Mouse (Mus musculus): Measurements from ENCODE around the gene Gm5269. TPM values are rescaled to one million over a fixed set of nuclear protein-coding genes. Genes with fewer than 3 reads are reported as not detected.

The Gm5269 gene
- polyA plus RNA-seq, 1 experiment from 2014 or later = not detected

GRCm38 (mm10) chr1:45916174-45916573 lies 26.1 kb upstream of the Gm5269 start:
- H3K27me3 ChIP-seq = no peaks in the 10 kb centered on the region
- no peak overlapping the region for H3K9ac ChIP-seq
- peaks cover 26% of the 10 kb centered on the region for H3K36me3 ChIP-seq
- H3K9me3 ChIP-seq (replicated peaks) = no peaks in the 10 kb centered on the region
- no peak overlapping the region for H3K4me2 ChIP-seq
- no peak for ATAC-seq (replicated peaks; ENCODE audit: low FRiP score)
- 57% methylated on average over 3 of the region's 3 CpGs for WGBS
- H3K4me1 ChIP-seq = 0 out of 2 replicates have a peak, but pooled peaks cover 4% of the 10 kb centered on the region
- no peak overlapping the region for H3K4me3 ChIP-seq (replicated peaks)
- H3K27ac ChIP-seq = no peak overlapping the region

GRCm38 (mm10) chr1:45914236-45914635 lies 24.2 kb upstream of the Gm5269 start:
- Histone ChIP-seq H3K9me3 (replicated peaks) (no peaks in the 10 kb centered on the region), H3K4me3 (replicated peaks) (no peak overlapping the region), H3K36me3 (peaks cover 31% of the 10 kb centered on the region), H3K27ac (no peak overlapping the region), H3K4me1 (no peaks in the 10 kb centered on the region), H3K27me3 (no peaks in the 10 kb centered on the region), H3K4me2 (no peak overlapping the region), H3K9ac (no peak overlapping the region)
- no peak for ATAC-seq (replicated peaks; ENCODE audit: low FRiP score)
- 97% methylated on average over 4 of the region's 4 CpGs for WGBS

- 9% methylated on average over 5 of the region's 5 CpGs for WGBS
- no peaks in the 10 kb centered on the region for H3K27me3 ChIP-seq
- no peaks in the 10 kb centered on the region for H3K9me3 ChIP-seq (replicated peaks)
- H3K27ac ChIP-seq = peak overlapping the region; percentile 75
- no peak overlapping the region for H3K9ac ChIP-seq
- peaks cover 14% of the 10 kb centered on the region for H3K4me1 ChIP-seq
- H3K4me3 ChIP-seq (replicated peaks) = no peak overlapping the region
- ATAC-seq (replicated peaks; ENCODE audit: low FRiP score) = peak; percentile 91
- 0 out of 2 replicates have a peak overlapping the region, but pooled peaks have one; percentile 9 for H3K4me2 ChIP-seq
- peaks cover 5% of the 10 kb centered on the region; the same call in 1 of the 2 replicates for H3K36me3 ChIP-seq
These were observed 15.2 kb upstream of the Gm5269 start for GRCm38 (mm10) chr1:45905107-45905821.

GRCm38 (mm10) chr1:45904161-45904560 lies 14.1 kb upstream of the Gm5269 start:
- no peak for ATAC-seq (replicated peaks; ENCODE audit: low FRiP score)
- Histone ChIP-seq H3K4me2 (no peak overlapping the region), H3K9me3 (replicated peaks) (no peaks in the 10 kb centered on the region), H3K27me3 (no peaks in the 10 kb centered on the region), H3K4me3 (replicated peaks) (no peak overlapping the region), H3K36me3 (peaks cover 1% of the 10 kb centered on the region; the same call in 1 of the 2 replicates), H3K27ac (no peak overlapping the region), H3K9ac (no peak overlapping the region), H3K4me1 (peaks cover 14% of the 10 kb centered on the region)
- WGBS = 85% methylated on average over 3 of the region's 3 CpGs

- no peak for ATAC-seq (replicated peaks; ENCODE audit: low FRiP score)
- 30% methylated on average over 1 of the region's 1 CpGs for WGBS
- Histone ChIP-seq H3K27ac (no peak overlapping the region), H3K27me3 (no peaks in the 10 kb centered on the region), H3K4me3 (replicated peaks) (no peak overlapping the region), H3K36me3 (no peaks in the 10 kb centered on the region), H3K9me3 (replicated peaks) (no peaks in the 10 kb centered on the region), H3K4me1 (no peaks in the 10 kb centered on the region), H3K9ac (no peak overlapping the region), H3K4me2 (no peak overlapping the region)
These were observed 8.0 kb upstream of the Gm5269 start for GRCm38 (mm10) chr1:45898044-45898443.

GRCm38 (mm10) chr1:45894168-45894912 lies 4.3 kb upstream of the Gm5269 start:
- H3K9ac ChIP-seq = no peak overlapping the region
- H3K4me3 ChIP-seq (replicated peaks) = no peak overlapping the region
- no peaks in the 10 kb centered on the region for H3K9me3 ChIP-seq (replicated peaks)
- H3K27ac ChIP-seq = no peak overlapping the region
- H3K4me2 ChIP-seq = no peak overlapping the region
- 79% methylated on average over 6 of the region's 6 CpGs for WGBS
- H3K27me3 ChIP-seq = no peaks in the 10 kb centered on the region
- no peak for ATAC-seq (replicated peaks; ENCODE audit: low FRiP score)
- no peaks in the 10 kb centered on the region for H3K36me3 ChIP-seq
- H3K4me1 ChIP-seq = no peaks in the 10 kb centered on the region

GRCm38 (mm10) chr1:45891986-45892385 lies 1.9 kb upstream of the Gm5269 start:
- Histone ChIP-seq H3K4me1 (no peaks in the 10 kb centered on the region), H3K27ac (no peak overlapping the region), H3K27me3 (no peaks in the 10 kb centered on the region), H3K4me3 (replicated peaks) (no peak overlapping the region), H3K36me3 (no peaks in the 10 kb centered on the region), H3K9me3 (replicated peaks) (no peaks in the 10 kb centered on the region), H3K4me2 (no peak overlapping the region), H3K9ac (no peak overlapping the region)
- WGBS = 78% methylated on average over 2 of the region's 2 CpGs
- no peak for ATAC-seq (replicated peaks; ENCODE audit: low FRiP score)

GRCm38 (mm10) chr1:45886800-45887199 lies 3.3 kb downstream of the Gm5269 start:
- ATAC-seq (replicated peaks; ENCODE audit: low FRiP score) = no peak
- WGBS = 85% methylated on average over 9 of the region's 9 CpGs
- Histone ChIP-seq H3K27ac (no peak overlapping the region), H3K36me3 (no peaks in the 10 kb centered on the region), H3K27me3 (no peaks in the 10 kb centered on the region), H3K4me1 (peaks cover 6% of the 10 kb centered on the region; the same call in 1 of the 2 replicates), H3K4me3 (replicated peaks) (no peak overlapping the region), H3K4me2 (no peak overlapping the region), H3K9ac (no peak overlapping the region), H3K9me3 (replicated peaks) (no peaks in the 10 kb centered on the region)

- Histone ChIP-seq H3K9ac (no peak overlapping the region), H3K27ac (no peak overlapping the region), H3K4me2 (no peak overlapping the region), H3K36me3 (no peaks in the 10 kb centered on the region), H3K4me1 (peaks cover 8% of the 10 kb centered on the region; the same call in 1 of the 2 replicates), H3K9me3 (replicated peaks) (no peaks in the 10 kb centered on the region), H3K27me3 (no peaks in the 10 kb centered on the region), H3K4me3 (replicated peaks) (no peak overlapping the region)
- no peak for ATAC-seq (replicated peaks; ENCODE audit: low FRiP score)
These were observed 6.7 kb downstream of the Gm5269 start for GRCm38 (mm10) chr1:45883378-45883777.

GRCm38 (mm10) chr1:45882076-45882475 lies 8.0 kb downstream of the Gm5269 start:
- no peak overlapping the region for H3K4me2 ChIP-seq
- WGBS = 12% methylated on average over 6 of the region's 6 CpGs
- peak; percentile 74 for ATAC-seq (replicated peaks; ENCODE audit: low FRiP score)

GRCm38 (mm10) chr1:45881228-45881832 lies 8.7 kb downstream of the Gm5269 start:
- no peaks in the 10 kb centered on the region for H3K36me3 ChIP-seq
- H3K9me3 ChIP-seq (replicated peaks) = no peaks in the 10 kb centered on the region
- H3K27me3 ChIP-seq = no peaks in the 10 kb centered on the region
- H3K4me1 ChIP-seq = peaks cover 8% of the 10 kb centered on the region; the same call in 1 of the 2 replicates
- ATAC-seq (replicated peaks; ENCODE audit: low FRiP score) = peak; percentile 54
- H3K9ac ChIP-seq = no peak overlapping the region
- no peak overlapping the region for H3K4me2 ChIP-seq
- WGBS = 52% methylated on average over 3 of the region's 3 CpGs
- no peak overlapping the region for H3K27ac ChIP-seq
- no peak overlapping the region for H3K4me3 ChIP-seq (replicated peaks)

More at GRCm38 (mm10) chr1:45882076-45882475, 8.0 kb downstream of the Gm5269 start:
- Histone ChIP-seq H3K4me1 (peaks cover 8% of the 10 kb centered on the region; the same call in 1 of the 2 replicates), H3K27ac (no peak overlapping the region), H3K9ac (no peak overlapping the region), H3K4me3 (replicated peaks) (no peak overlapping the region), H3K9me3 (replicated peaks) (no peaks in the 10 kb centered on the region), H3K36me3 (no peaks in the 10 kb centered on the region), H3K27me3 (no peaks in the 10 kb centered on the region)

- Histone ChIP-seq H3K4me3 (replicated peaks) (no peak overlapping the region), H3K9ac (no peak overlapping the region), H3K4me1 (peaks cover 7% of the 10 kb centered on the region; the same call in 1 of the 2 replicates), H3K27ac (no peak overlapping the region), H3K9me3 (replicated peaks) (no peaks in the 10 kb centered on the region), H3K27me3 (no peaks in the 10 kb centered on the region), H3K36me3 (no peaks in the 10 kb centered on the region), H3K4me2 (no peak overlapping the region)
- ATAC-seq (replicated peaks; ENCODE audit: low FRiP score) = no peak
- WGBS = 61% methylated on average over 3 of the region's 3 CpGs
These were observed 12.6 kb downstream of the Gm5269 start for GRCm38 (mm10) chr1:45877463-45877862.
